Mouse (Mus musculus) layer of hippocampus, postnatal 14 days (tissue): ENCODE results near the gene Vmn1r8. TPM values are rescaled to one million over a fixed set of nuclear protein-coding genes. Genes with fewer than 3 reads are reported as not detected.
"Not testable (repeated sequence)": the region's sequence is repeated elsewhere in the genome, so short reads cannot be mapped to it uniquely, and the experiment has no call there.

Experiments
- DNase-seq, 2 experiments: peaks; one replicate each; pipeline ENCODE4 v3.0.0; 2021 to 2022; ENCODE audit warnings: low spot score in 2 of 2, mixed read lengths in 1 of 2
- long read RNA-seq, 2 experiments: library from polyadenylated mRNA; stranded (forward); transcript quantifications; one replicate each; pipeline ENCODE4 v2.0.0; 2021
- total RNA-seq, 2 experiments: library from RNA; stranded (reverse); gene quantifications; 2 replicates each; pipeline ENCODE4 v1.2.3; 2021

The Vmn1r8 gene
- not detected for total RNA-seq
- long read RNA-seq, experiment 1, result 0 reads
- long read RNA-seq, experiment 2, result 0 reads

DNA sequence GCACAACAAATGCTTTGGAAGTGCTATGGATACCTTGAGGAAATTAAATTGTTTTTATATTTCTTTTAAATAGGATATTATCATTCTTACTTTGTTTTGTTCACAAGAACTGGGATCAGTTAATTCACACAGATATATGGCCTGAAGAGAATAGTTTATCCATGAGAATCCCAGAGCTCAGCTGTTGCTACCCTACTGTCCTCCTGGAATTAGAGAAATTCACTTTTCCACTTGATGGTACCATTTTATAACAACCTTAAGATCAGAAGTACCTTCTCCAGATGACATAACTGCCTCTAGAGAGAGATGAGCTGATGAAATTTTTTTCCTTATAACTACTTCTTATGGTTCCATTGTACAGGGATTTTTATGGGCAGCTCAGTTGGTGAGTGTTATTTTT lies at the start of gene Vmn1r8:
Gene Vmn1r8, plus strand, starts transcription at position 301 of the 400 bp plus-strand sequence.
- DNase-seq, result no peak

DNA sequence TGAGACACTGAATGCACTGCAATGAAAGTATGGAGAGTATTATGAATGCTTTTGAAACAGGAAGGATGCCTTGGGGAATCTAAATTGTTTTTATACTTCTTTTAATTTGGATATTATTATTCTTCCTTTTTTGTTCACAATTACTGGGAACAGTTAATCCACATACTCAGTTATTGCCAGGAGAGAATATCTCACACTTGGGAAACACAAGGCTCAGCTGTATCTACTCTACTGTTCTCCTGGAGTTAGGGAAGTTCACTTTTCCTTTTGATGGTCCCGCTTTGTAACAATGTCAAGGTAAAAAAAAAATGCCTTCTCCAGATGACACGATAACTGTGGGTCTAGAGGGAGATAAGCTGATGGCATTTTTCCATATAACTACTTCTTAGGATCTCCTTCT lies 35.1 kb upstream of the Vmn1r8 start, which contains the start of gene Vmn1r6:
Gene Vmn1r6, plus strand, starts transcription at position 301 of the 400 bp plus-strand sequence.
- DNase-seq, result no peak

DNA sequence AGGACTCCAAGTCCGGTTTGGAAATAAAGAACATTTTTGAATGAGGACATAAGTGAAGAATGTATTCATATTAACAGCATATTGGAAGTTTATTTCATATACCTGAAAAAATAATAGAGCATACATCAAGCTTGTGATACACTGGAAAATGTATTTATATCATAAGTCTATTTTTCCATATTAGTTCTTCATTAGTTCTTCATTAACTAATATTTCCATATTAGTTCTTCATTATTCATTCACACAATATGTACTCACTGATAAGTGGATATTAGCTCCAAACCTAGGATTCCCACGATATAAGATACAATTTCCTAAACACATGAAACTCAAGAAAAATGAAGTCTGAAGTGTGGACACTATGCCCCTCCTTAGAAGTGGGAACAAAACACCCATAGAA lies 6.9 kb upstream of the Vmn1r8 start, which contains the start of gene Vmn1r7:
Gene Vmn1r7, minus strand, starts transcription at position 101 of the 400 bp plus-strand sequence.
- DNase-seq, result not testable (repeated sequence)

DNA sequence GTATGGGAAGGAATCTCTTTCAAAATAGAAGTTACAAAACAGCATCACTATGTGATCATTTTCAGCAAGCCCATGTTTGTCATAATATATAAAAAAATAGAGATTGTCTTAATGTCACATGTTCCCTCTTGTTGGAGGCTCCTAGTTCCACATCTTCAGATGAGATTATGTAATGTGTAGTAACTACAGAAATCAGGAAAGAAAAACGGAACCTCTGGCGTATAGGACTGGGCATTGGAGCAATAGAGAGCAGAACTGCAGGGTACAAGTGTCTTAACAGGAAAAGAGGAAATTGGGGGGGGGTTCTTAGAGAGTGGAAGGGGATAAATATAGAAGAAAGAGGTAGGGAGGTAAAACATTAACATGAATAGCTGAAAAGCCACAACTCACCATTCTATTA lies 2.6 kb downstream of the Vmn1r8 start:
- no peak for DNase-seq

DNA sequence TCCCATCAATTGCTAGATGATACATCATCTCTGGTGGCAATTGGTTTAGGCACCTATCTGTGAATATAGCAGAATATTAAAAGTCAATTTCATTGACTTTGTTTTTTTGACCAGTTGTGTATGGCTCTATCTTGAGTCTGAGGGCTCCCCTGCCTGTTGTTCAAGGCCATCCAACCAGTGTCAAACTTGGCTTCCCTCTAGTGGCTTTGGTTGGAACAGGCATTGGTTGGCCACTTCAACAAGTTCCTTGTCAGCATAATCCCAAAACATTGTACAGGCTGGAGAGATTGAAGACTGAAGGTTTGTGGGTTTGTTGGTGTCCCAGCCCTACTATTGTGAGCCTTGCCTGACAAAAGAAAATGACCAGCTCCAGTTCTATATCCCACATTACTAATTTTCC lies 31.6 kb downstream of the Vmn1r8 start:
- no peak for DNase-seq

DNA sequence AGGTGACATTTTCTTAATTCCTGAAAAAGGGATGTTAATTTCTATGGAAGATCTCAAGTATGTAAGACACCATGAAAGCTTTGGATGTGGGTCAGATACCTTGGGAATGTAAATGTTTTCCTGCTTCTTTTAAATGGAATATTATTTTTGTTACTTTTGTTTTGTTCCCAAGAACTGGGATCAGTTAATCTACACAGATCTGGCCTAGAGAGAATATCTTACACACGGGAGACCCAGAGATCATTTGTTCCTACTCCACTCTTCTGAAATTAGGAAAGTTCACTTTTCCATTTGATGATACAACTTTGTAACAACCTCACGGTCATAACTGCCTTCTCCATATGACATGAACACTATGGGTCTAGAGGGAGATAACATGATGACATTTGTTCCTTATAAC lies 34.4 kb downstream of the Vmn1r8 start, which contains the start of gene Vmn1r9:
Gene Vmn1r9, plus strand, starts transcription at position 301 of the 400 bp plus-strand sequence.
- no peak for DNase-seq

Other genes starting within 250 kb of the Vmn1r8 start
- gene Kbtbd2, start 234.5 kb upstream of the Vmn1r8 start, total RNA-seq, result 10 to 100 TPM; 44.4 TPM
- gene Fkbp9, start 200.2 kb upstream of the Vmn1r8 start, total RNA-seq, result 10 to 100 TPM; 34.7 to 38.7 TPM
- 10 to 100 TPM; 43.0 to 43.5 TPM for gene Nt5c3, start 108.4 kb upstream of the Vmn1r8 start, total RNA-seq
- under 1 TPM; 0.21 to 0.31 TPM for gene Vmn1r4, start 108.3 kb upstream of the Vmn1r8 start, total RNA-seq
- not detected for gene Vmn1r5, start 62.0 kb upstream of the Vmn1r8 start, total RNA-seq
- gene Vmn1r6, start 35.0 kb upstream of the Vmn1r8 start, total RNA-seq, result not detected
- not detected for gene Vmn1r7, start 7.0 kb upstream of the Vmn1r8 start, total RNA-seq
- not detected for gene Vmn1r9, start 34.5 kb downstream of the Vmn1r8 start, total RNA-seq
- not detected for gene Vmn1r10, start 77.2 kb downstream of the Vmn1r8 start, total RNA-seq
- not detected for gene Vmn1r11, start 101.2 kb downstream of the Vmn1r8 start, total RNA-seq
- gene Vmn1r12, start 124.6 kb downstream of the Vmn1r8 start, total RNA-seq, result not detected
- gene Vmn1r13, start 171.0 kb downstream of the Vmn1r8 start, total RNA-seq, result not detected
- not detected for gene Vmn1r14, start 199.4 kb downstream of the Vmn1r8 start, total RNA-seq
- gene Vmn1r15, start 225.7 kb downstream of the Vmn1r8 start, total RNA-seq, result not detected